Comparison of ENCODE assay signal across 8 mouse cellular contexts in genomic region chr11:60935326-60935974, GRCm38 (mm10). TPM values are rescaled to one million over a fixed set of nuclear protein-coding genes. Genes with fewer than 3 reads are reported as not detected.
DNase-seq lines count a peak whose midpoint lies in the region; ATAC-seq lines count a peak whose summit lies in the region.

No protein-coding gene starts in this region.

- peak overlapping the region; percentile 12; the same call in 1 of the 2 replicates for H3K4me2 ChIP-seq in lung, embryonic 16.5 days (ENCODE audit: low read depth, low read length)

- peak overlapping the region; percentile 3 for H3K4me3 ChIP-seq in brown adipose tissue, adult 24 weeks (ENCODE audit: insufficient read depth, low read depth, low read length)
- H3K4me3 ChIP-seq in lung, embryonic 16.5 days (ENCODE audit: low read length): no peak overlapping the region

- peak overlapping the region; percentile 83 for H3K27ac ChIP-seq in brown adipose tissue, adult 24 weeks (replicated peaks; ENCODE audit: low read depth, low read length)
- H3K27ac ChIP-seq in lung, embryonic 16.5 days (ENCODE audit: low read length): no peak overlapping the region

- no peaks in the 10 kb centered on the region for H3K27me3 ChIP-seq in lung, embryonic 16.5 days (ENCODE audit: control insufficient read depth, insufficient read depth, low read depth, low read length)

- no peak for ATAC-seq in lung, embryonic 16.5 days (ENCODE audit: low read depth)

- H3K36me3 ChIP-seq in lung, embryonic 16.5 days (ENCODE audit: control insufficient read depth, insufficient read depth, low read length): no peaks in the 10 kb centered on the region

- peaks cover 34% of the 10 kb centered on the region for H3K4me1 ChIP-seq in brown adipose tissue, adult 24 weeks (ENCODE audit: control insufficient read depth, insufficient read depth, insufficient read length, low read length)
- H3K4me1 ChIP-seq in lung, embryonic 16.5 days (replicated peaks; ENCODE audit: control insufficient read depth, insufficient read depth, low read length): peaks cover 32% of the 10 kb centered on the region

- no peaks in the 10 kb centered on the region for H3K9me3 ChIP-seq in lung, embryonic 16.5 days (ENCODE audit: control insufficient read depth, low read length)

- 55% methylated on average over 7 of the region's 7 CpGs for WGBS in lung, embryonic 16.5 days

- DNase-seq in layer of hippocampus, adult 18-20 months (ENCODE audit: low spot score in 2 of 2): peak; percentile 36 to 56
- no peak for DNase-seq in layer of hippocampus, postnatal 14 days (ENCODE audit: low spot score in 2 of 2)
- peak; percentile 77 for DNase-seq in heart, adult 8-10 months (ENCODE audit: low spot score)
- peak; percentile 75 for DNase-seq in kidney, postnatal 10 days
- DNase-seq in spleen, postnatal 36 days (ENCODE audit: low spot score in 2 of 2): peak; percentile 73 to 80
- no peak for DNase-seq in cerebellum, postnatal 25 days

- no peak overlapping the region for H3K9ac ChIP-seq in lung, embryonic 16.5 days (ENCODE audit: low read length)

RNA-seq across cellular contexts. Expression of gene Map2k3, which starts 3.6 kb away (rescaled TPM):
- total RNA-seq in layer of hippocampus, adult 18-20 months (2021): 10 to 100 TPM; 12.0 to 12.8 TPM
- total RNA-seq in layer of hippocampus, postnatal 14 days (2021): 10 to 100 TPM; 12.8 to 17.0 TPM
- 22.9 and 29.5 TPM in 2 replicates for polyA plus RNA-seq in brown adipose tissue, adult 24 weeks (2012; ENCODE audit: insufficient read depth, insufficient read length, missing spikeins)
- 10 to 100 TPM; 74.6 to 80.8 (median 77.0) TPM for total RNA-seq in heart, adult 8-10 months (2022)
- polyA plus RNA-seq in lung, embryonic 16.5 days (2015; fragmentation: Nextera tagmentation; extraction: Ambion mirVana): 110 and 114 TPM in 2 replicates

RNA-seq across cellular contexts. Expression of gene Natd1, which starts 20.9 kb away (rescaled TPM):
- total RNA-seq in layer of hippocampus, adult 18-20 months (2021): 10 to 100 TPM in 1 of 2 experiments, 1 to 10 TPM in 1; 9.6 to 12.1 TPM
- 10 to 100 TPM; 12.6 to 13.0 TPM for total RNA-seq in layer of hippocampus, postnatal 14 days (2021)
- polyA plus RNA-seq in brown adipose tissue, adult 24 weeks (2012; ENCODE audit: insufficient read depth, insufficient read length, missing spikeins): 8.6 and 11.2 TPM in 2 replicates
- 10 to 100 TPM in 2 of 4 experiments, 1 to 10 TPM in 2; 8.6 to 15.0 (median 11.0) TPM for total RNA-seq in heart, adult 8-10 months (2022)
- 19.9 and 21.6 TPM in 2 replicates for polyA plus RNA-seq in lung, embryonic 16.5 days (2015; fragmentation: Nextera tagmentation; extraction: Ambion mirVana)

RNA-seq across cellular contexts. Expression of gene Tmem11, which starts 56.4 kb away (rescaled TPM):
- total RNA-seq in layer of hippocampus, adult 18-20 months (2021): 10 to 100 TPM; 29.4 to 30.7 TPM
- 10 to 100 TPM; 24.7 to 25.7 TPM for total RNA-seq in layer of hippocampus, postnatal 14 days (2021)
- 60.2 and 63.5 TPM in 2 replicates for polyA plus RNA-seq in brown adipose tissue, adult 24 weeks (2012; ENCODE audit: insufficient read depth, insufficient read length, missing spikeins)
- 10 to 100 TPM; 29.8 to 35.3 (median 31.1) TPM for total RNA-seq in heart, adult 8-10 months (2022)
- 57.6 and 62.5 TPM in 2 replicates for polyA plus RNA-seq in lung, embryonic 16.5 days (2015; fragmentation: Nextera tagmentation; extraction: Ambion mirVana)

Comparison
In these comparisons a context has a peak if more than half of its experiments do, and no peak if none do; other contexts are left out.
1. DNase-seq: peak in layer of hippocampus, adult 18-20 months (2 of 2), heart, adult 8-10 months (single experiment), kidney, postnatal 10 days (single experiment) and spleen, postnatal 36 days (2 of 2); none in layer of hippocampus, postnatal 14 days (0 of 2) and cerebellum, postnatal 25 days (0 of 2).
2. RNA of gene Map2k3, which starts 3.6 kb away (total RNA-seq): 74.6 to 80.8 TPM in heart, adult 8-10 months; 12.8 to 17.0 TPM in layer of hippocampus, postnatal 14 days and 12.0 to 12.8 TPM in layer of hippocampus, adult 18-20 months; every median in the first group is over 4 times any median in the second.